Mouse (Mus musculus): ENCODE data around the gene Tmem191c. TPM values are rescaled to one million over a fixed set of nuclear protein-coding genes. Genes with fewer than 3 reads are reported as not detected.

The Tmem191c gene
- polyA plus RNA-seq, 1 experiment from 2014 or later = 3.9 TPM

DNA sequence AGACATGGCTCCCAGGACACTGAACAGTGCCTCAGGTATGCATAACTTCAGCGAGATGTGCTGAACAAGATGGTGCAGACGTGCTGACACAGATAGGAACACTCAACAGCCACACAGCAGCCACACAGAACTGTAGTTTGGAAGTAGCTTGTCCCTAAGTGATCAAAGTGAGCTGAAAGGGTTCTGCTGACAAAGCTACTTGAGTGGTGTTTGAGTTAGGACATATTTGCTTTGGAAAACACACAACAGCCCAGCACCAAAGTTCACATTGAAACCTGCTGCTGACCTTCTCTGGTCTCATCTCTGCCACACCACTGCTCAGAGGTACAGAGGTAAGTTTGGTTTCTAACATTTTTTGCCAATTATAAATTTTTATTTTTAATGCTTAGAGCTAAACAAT lies 55.2 kb downstream of the Tmem191c start, which contains the start of gene Serpind1:
Serpind1 (plus strand) TSS at position 256 of the 400 bp plus-strand sequence.
- 0 out of 2 replicates have a peak, but pooled peaks cover 4% of the 10 kb centered on the region for H3K36me3 ChIP-seq (replicated peaks)
- no peaks in the 10 kb centered on the region; the same call in 1 of the 2 replicates for H3K4me1 ChIP-seq (replicated peaks)
- H3K4me2 ChIP-seq = 0 out of 2 replicates have a peak within 1 kb of the TSS, but pooled peaks have one; percentile 6
- H3K9me3 ChIP-seq (replicated peaks) = no peaks in the 10 kb centered on the region
- H3K27me3 ChIP-seq = no peaks in the 10 kb centered on the region
- H3K27ac ChIP-seq (replicated peaks) = peak within 1 kb of the TSS; percentile 45; the same call in 1 of the 2 replicates
- no peak within 1 kb of the TSS for H3K9ac ChIP-seq
- peak within 1 kb of the TSS; percentile 32 for H3K4me3 ChIP-seq (replicated peaks)
- ATAC-seq (ENCODE audit: insufficient read depth) = peak; percentile 71
- 55% methylated on average over 2 of the region's 2 CpGs for WGBS (ENCODE audit: insufficient replicate concordance)

DNA sequence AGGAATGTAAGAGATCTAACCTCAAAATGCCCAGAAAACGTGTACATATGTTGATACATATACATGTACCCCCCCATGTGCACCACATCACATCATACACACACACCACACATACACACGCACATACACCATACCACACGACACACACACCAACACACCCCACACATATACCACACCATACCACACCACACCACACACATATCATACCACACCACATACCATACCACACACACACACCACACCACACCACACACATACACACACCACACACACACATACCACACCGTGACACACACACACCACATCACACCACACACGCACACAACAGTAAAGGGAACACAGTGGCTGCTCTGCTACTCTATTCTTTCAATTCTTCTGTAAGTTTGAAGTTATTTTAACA lies 56.0 kb downstream of the Tmem191c start:
- 0 out of 2 replicates have a peak overlapping the region, but pooled peaks have one; percentile 1 for H3K4me2 ChIP-seq
- H3K4me3 ChIP-seq (replicated peaks) = peak overlapping the region; percentile 32
- no peaks in the 10 kb centered on the region for H3K27me3 ChIP-seq
- H3K9ac ChIP-seq = no peak overlapping the region
- H3K9me3 ChIP-seq (replicated peaks) = no peaks in the 10 kb centered on the region
- peaks cover 5% of the 10 kb centered on the region; the same call in 1 of the 2 replicates for H3K36me3 ChIP-seq (replicated peaks)
- H3K27ac ChIP-seq (replicated peaks) = no peak overlapping the region
- peak; percentile 30; the same call in 1 of the 2 replicates for ATAC-seq (ENCODE audit: insufficient read depth)
- 57% methylated on average over 5 of the region's 5 CpGs for WGBS (ENCODE audit: insufficient replicate concordance)
- no peaks in the 10 kb centered on the region; the same call in 1 of the 2 replicates for H3K4me1 ChIP-seq (replicated peaks)

Other genes with a start within 250 kb of the Tmem191c start
- gene Ypel1, start 206.4 kb upstream of the Tmem191c start, polyA plus RNA-seq (2015; fragmentation: Nextera tagmentation; extraction: Ambion mirVana) = 1.0 and 1.2 TPM in 2 replicates
- 57.2 and 57.7 TPM in 2 replicates for gene Ppil2, start 164.8 kb upstream of the Tmem191c start, polyA plus RNA-seq (2015; fragmentation: Nextera tagmentation; extraction: Ambion mirVana)
- gene 2610318N02Rik, start 150.9 kb upstream of the Tmem191c start, polyA plus RNA-seq (2015; fragmentation: Nextera tagmentation; extraction: Ambion mirVana) = 16.2 and 17.5 TPM in 2 replicates
- 54.4 TPM in 2 replicates for gene Sdf2l1, start 143.7 kb upstream of the Tmem191c start, polyA plus RNA-seq (2015; fragmentation: Nextera tagmentation; extraction: Ambion mirVana)
- gene Ydjc, start 131.5 kb upstream of the Tmem191c start, polyA plus RNA-seq (2015; fragmentation: Nextera tagmentation; extraction: Ambion mirVana) = 6.9 TPM in 2 replicates
- 0.26 and 0.47 TPM in 2 replicates for gene Ccdc116, start 128.8 kb upstream of the Tmem191c start, polyA plus RNA-seq (2015; fragmentation: Nextera tagmentation; extraction: Ambion mirVana)
- 169 and 186 TPM in 2 replicates for gene Ube2l3, start 73.4 kb upstream of the Tmem191c start, polyA plus RNA-seq (2015; fragmentation: Nextera tagmentation; extraction: Ambion mirVana)
- 0.06 and 0.09 TPM in 2 replicates for gene Rimbp3, start 67.5 kb upstream of the Tmem191c start, polyA plus RNA-seq (2015; fragmentation: Nextera tagmentation; extraction: Ambion mirVana)
- 2.6 and 3.6 TPM in 2 replicates for gene Hic2, start 42.5 kb upstream of the Tmem191c start, polyA plus RNA-seq (2015; fragmentation: Nextera tagmentation; extraction: Ambion mirVana)
- gene Serpind1, start 55.3 kb downstream of the Tmem191c start, polyA plus RNA-seq (2015; fragmentation: Nextera tagmentation; extraction: Ambion mirVana) = 194 and 213 TPM in 2 replicates
- 8.8 and 9.2 TPM in 2 replicates for gene Snap29, start 129.9 kb downstream of the Tmem191c start, polyA plus RNA-seq (2015; fragmentation: Nextera tagmentation; extraction: Ambion mirVana)
- gene Pi4ka, start 130.2 kb downstream of the Tmem191c start, polyA plus RNA-seq (2015; fragmentation: Nextera tagmentation; extraction: Ambion mirVana) = 12.0 and 13.4 TPM in 2 replicates
- 28.2 and 29.3 TPM in 2 replicates for gene Crkl, start 175.9 kb downstream of the Tmem191c start, polyA plus RNA-seq (2015; fragmentation: Nextera tagmentation; extraction: Ambion mirVana)
- gene Aifm3, start 213.5 kb downstream of the Tmem191c start, polyA plus RNA-seq (2015; fragmentation: Nextera tagmentation; extraction: Ambion mirVana) = 2.3 and 3.4 TPM in 2 replicates
- gene Lztr1, start 232.6 kb downstream of the Tmem191c start, polyA plus RNA-seq (2015; fragmentation: Nextera tagmentation; extraction: Ambion mirVana) = 20.7 and 21.0 TPM in 2 replicates

All from liver, embryonic 15.5 days (tissue).